Mouse (Mus musculus): ENCODE data around the gene Col6a1. TPM values are rescaled to one million over a fixed set of nuclear protein-coding genes. Genes with fewer than 3 reads are reported as not detected.

The Col6a1 gene
- polyA plus RNA-seq, 1 experiment from 2014 or later: 90.9 TPM

- H3K9me3 ChIP-seq (replicated peaks): no peaks in the 10 kb centered on the region
- no peak overlapping the region for H3K9ac ChIP-seq
- H3K36me3 ChIP-seq: no peaks in the 10 kb centered on the region
- no peaks in the 10 kb centered on the region for H3K27me3 ChIP-seq
- 73% methylated on average over 3 of the region's 3 CpGs for WGBS
- H3K4me2 ChIP-seq: no peak overlapping the region
- ATAC-seq (replicated peaks; ENCODE audit: insufficient number of reproducible peaks, insufficient read depth, low FRiP score, low read depth): no peak
- 0 out of 2 replicates have a peak, but pooled peaks cover 4% of the 10 kb centered on the region for H3K4me1 ChIP-seq (replicated peaks)
- no peak overlapping the region for H3K27ac ChIP-seq
- no peak overlapping the region for H3K4me3 ChIP-seq
Observed at GRCm38 (mm10) chr10:76704358-76704757, 21.6 kb downstream of the Col6a1 start.

- Histone ChIP-seq H3K4me1 (replicated peaks) (0 out of 2 replicates have a peak, but pooled peaks cover 4% of the 10 kb centered on the region), H3K4me3 (no peak overlapping the region), H3K36me3 (no peaks in the 10 kb centered on the region), H3K27me3 (no peaks in the 10 kb centered on the region), H3K9me3 (replicated peaks) (no peaks in the 10 kb centered on the region), H3K27ac (no peak overlapping the region), H3K9ac (no peak overlapping the region), H3K4me2 (no peak overlapping the region)
- WGBS: 64% methylated on average over 2 of the region's 2 CpGs
- ATAC-seq (replicated peaks; ENCODE audit: insufficient number of reproducible peaks, insufficient read depth, low FRiP score, low read depth): no peak
Observed at GRCm38 (mm10) chr10:76701446-76701845, 24.5 kb downstream of the Col6a1 start.

- Histone ChIP-seq H3K27ac (no peak overlapping the region), H3K4me3 (no peak overlapping the region), H3K9me3 (replicated peaks) (no peaks in the 10 kb centered on the region), H3K4me1 (replicated peaks) (peaks cover 12% of the 10 kb centered on the region), H3K9ac (no peak overlapping the region), H3K27me3 (no peaks in the 10 kb centered on the region), H3K4me2 (no peak overlapping the region), H3K36me3 (no peaks in the 10 kb centered on the region)
- 70% methylated on average over 7 of the region's 7 CpGs for WGBS
- ATAC-seq (replicated peaks; ENCODE audit: insufficient number of reproducible peaks, insufficient read depth, low FRiP score, low read depth): no peak
Observed at GRCm38 (mm10) chr10:76699816-76700215, 26.2 kb downstream of the Col6a1 start.

- Histone ChIP-seq H3K27me3 (no peaks in the 10 kb centered on the region), H3K27ac (peak overlapping the region; percentile 56), H3K4me2 (no peak overlapping the region), H3K4me3 (no peak overlapping the region), H3K4me1 (replicated peaks) (peaks cover 16% of the 10 kb centered on the region), H3K9me3 (replicated peaks) (no peaks in the 10 kb centered on the region), H3K9ac (no peak overlapping the region), H3K36me3 (no peaks in the 10 kb centered on the region)
- WGBS: 67% methylated on average over 10 of the region's 10 CpGs
- ATAC-seq (replicated peaks; ENCODE audit: insufficient number of reproducible peaks, insufficient read depth, low FRiP score, low read depth): peak; percentile 16; the same call in 1 of the 2 replicates
Observed at GRCm38 (mm10) chr10:76695283-76695885, 30.6 kb downstream of the Col6a1 start.

- H3K4me3 ChIP-seq: no peak overlapping the region
- ATAC-seq (replicated peaks; ENCODE audit: insufficient number of reproducible peaks, insufficient read depth, low FRiP score, low read depth): peak; percentile 72
- H3K4me1 ChIP-seq (replicated peaks): peaks cover 16% of the 10 kb centered on the region
- WGBS: 14% methylated on average over 7 of the region's 7 CpGs
- H3K36me3 ChIP-seq: no peaks in the 10 kb centered on the region
- no peak overlapping the region for H3K9ac ChIP-seq
- H3K4me2 ChIP-seq: no peak overlapping the region
- H3K27me3 ChIP-seq: no peaks in the 10 kb centered on the region
- H3K9me3 ChIP-seq (replicated peaks): no peaks in the 10 kb centered on the region
- peak overlapping the region; percentile 56 for H3K27ac ChIP-seq
Observed at GRCm38 (mm10) chr10:76694765-76695164, 31.2 kb downstream of the Col6a1 start.

- Histone ChIP-seq H3K9me3 (replicated peaks) (no peaks in the 10 kb centered on the region), H3K9ac (no peak overlapping the region), H3K27ac (no peak overlapping the region), H3K4me2 (no peak overlapping the region), H3K36me3 (no peaks in the 10 kb centered on the region), H3K4me1 (replicated peaks) (peaks cover 16% of the 10 kb centered on the region), H3K4me3 (no peak overlapping the region), H3K27me3 (no peaks in the 10 kb centered on the region)
- WGBS: 74% methylated on average over 2 of the region's 2 CpGs
- ATAC-seq (replicated peaks; ENCODE audit: insufficient number of reproducible peaks, insufficient read depth, low FRiP score, low read depth): no peak
Observed at GRCm38 (mm10) chr10:76693446-76693845, 32.5 kb downstream of the Col6a1 start.

GRCm38 (mm10) chr10:76685451-76686017 lies 40.4 kb downstream of the Col6a1 start:
- ATAC-seq (replicated peaks; ENCODE audit: insufficient number of reproducible peaks, insufficient read depth, low FRiP score, low read depth): no peak
- H3K9ac ChIP-seq: no peak overlapping the region
- WGBS: 82% methylated on average over 10 of the region's 10 CpGs
- H3K4me3 ChIP-seq: no peak overlapping the region
- no peaks in the 10 kb centered on the region for H3K27me3 ChIP-seq
- no peaks in the 10 kb centered on the region for H3K36me3 ChIP-seq
- no peaks in the 10 kb centered on the region for H3K9me3 ChIP-seq (replicated peaks)
- H3K27ac ChIP-seq: no peak overlapping the region
- peaks cover 21% of the 10 kb centered on the region for H3K4me1 ChIP-seq (replicated peaks)
- H3K4me2 ChIP-seq: no peak overlapping the region

GRCm38 (mm10) chr10:76683977-76684376 lies 42.0 kb downstream of the Col6a1 start:
- Histone ChIP-seq H3K4me3 (no peak overlapping the region), H3K36me3 (no peaks in the 10 kb centered on the region), H3K9me3 (replicated peaks) (no peaks in the 10 kb centered on the region), H3K4me2 (no peak overlapping the region), H3K27ac (peak overlapping the region; percentile 33; the same call in 1 of the 2 replicates), H3K9ac (no peak overlapping the region), H3K27me3 (no peaks in the 10 kb centered on the region), H3K4me1 (replicated peaks) (peaks cover 21% of the 10 kb centered on the region)
- no peak for ATAC-seq (replicated peaks; ENCODE audit: insufficient number of reproducible peaks, insufficient read depth, low FRiP score, low read depth)
- 73% methylated on average over 12 of the region's 12 CpGs for WGBS

GRCm38 (mm10) chr10:76683461-76683860 lies 42.5 kb downstream of the Col6a1 start:
- 0 out of 2 replicates have a peak overlapping the region, but pooled peaks have one; percentile 7 for H3K27ac ChIP-seq
- H3K4me1 ChIP-seq (replicated peaks): peaks cover 21% of the 10 kb centered on the region
- no peak overlapping the region for H3K4me3 ChIP-seq
- H3K9ac ChIP-seq: no peak overlapping the region
- no peak for ATAC-seq (replicated peaks; ENCODE audit: insufficient number of reproducible peaks, insufficient read depth, low FRiP score, low read depth)
- no peaks in the 10 kb centered on the region for H3K36me3 ChIP-seq
- no peaks in the 10 kb centered on the region for H3K9me3 ChIP-seq (replicated peaks)
- H3K27me3 ChIP-seq: no peaks in the 10 kb centered on the region
- no peak overlapping the region for H3K4me2 ChIP-seq
- 72% methylated on average over 7 of the region's 7 CpGs for WGBS

GRCm38 (mm10) chr10:76681882-76682281 lies 44.1 kb downstream of the Col6a1 start:
- H3K27ac ChIP-seq: peak overlapping the region; percentile 58; the same call in 1 of the 2 replicates
- H3K4me1 ChIP-seq (replicated peaks): peaks cover 21% of the 10 kb centered on the region
- no peaks in the 10 kb centered on the region for H3K27me3 ChIP-seq
- no peaks in the 10 kb centered on the region for H3K9me3 ChIP-seq (replicated peaks)
- no peaks in the 10 kb centered on the region for H3K36me3 ChIP-seq
- 49% methylated on average over 3 of the region's 3 CpGs for WGBS
- no peak overlapping the region for H3K4me3 ChIP-seq
- H3K9ac ChIP-seq: no peak overlapping the region
- 0 out of 2 replicates have a peak, but pooled peaks have one; percentile 29 for ATAC-seq (replicated peaks; ENCODE audit: insufficient number of reproducible peaks, insufficient read depth, low FRiP score, low read depth)
- no peak overlapping the region for H3K4me2 ChIP-seq

- Histone ChIP-seq H3K36me3 (no peaks in the 10 kb centered on the region), H3K4me1 (replicated peaks) (peaks cover 18% of the 10 kb centered on the region), H3K9me3 (replicated peaks) (no peaks in the 10 kb centered on the region), H3K4me3 (no peak overlapping the region), H3K27me3 (no peaks in the 10 kb centered on the region), H3K4me2 (no peak overlapping the region), H3K9ac (no peak overlapping the region), H3K27ac (peak overlapping the region; percentile 58; the same call in 1 of the 2 replicates)
- no peak for ATAC-seq (replicated peaks; ENCODE audit: insufficient number of reproducible peaks, insufficient read depth, low FRiP score, low read depth)
- WGBS: 39% methylated on average over 6 of the region's 6 CpGs
Observed at GRCm38 (mm10) chr10:76680758-76681650, 45.0 kb downstream of the Col6a1 start.
